Mouse (Mus musculus): Measurements from ENCODE around the gene Mfsd1. TPM values are rescaled to one million over a fixed set of nuclear protein-coding genes. Genes with fewer than 3 reads are reported as not detected.

Mfsd1 gene
- polyA plus RNA-seq, 1 experiment = 23.6 TPM

GRCm38 (mm10) chr3:67643135-67643534, 60.6 kb downstream of the Mfsd1 start:
- Histone ChIP-seq H3K4me3 (replicated peaks; ENCODE audit: insufficient read depth, low read depth, low read length) (no peak overlapping the region), H3K27ac (ENCODE audit: insufficient read depth, low read length) (no peak overlapping the region), H3K4me1 (ENCODE audit: control insufficient read depth, insufficient read depth, low read length) (no peaks in the 10 kb centered on the region), H3K27me3 (ENCODE audit: control insufficient read depth, insufficient read depth, low read length) (no peaks in the 10 kb centered on the region)
- WGBS = 76% methylated on average over 3 of the region's 3 CpGs
- DNase-seq = no peak
- TF ChIP-seq CTCF (IDR thresholded peaks at IDR 0.05; ENCODE audit: borderline replicate concordance, insufficient read depth, low read depth, low read length) = no peak
- no peak for TF ChIP-seq POLR2A (IDR thresholded peaks at IDR 0.05; ENCODE audit: borderline replicate concordance, insufficient read depth, low read length)

- 38% methylated on average over 7 of the region's 7 CpGs for WGBS
- TF ChIP-seq POLR2A (IDR thresholded peaks at IDR 0.05; ENCODE audit: borderline replicate concordance, insufficient read depth, low read length) (no peak), CTCF (IDR thresholded peaks at IDR 0.05; ENCODE audit: borderline replicate concordance, insufficient read depth, low read depth, low read length) (no peak)
- no peaks in the 10 kb centered on the region for H3K4me1 ChIP-seq (ENCODE audit: control insufficient read depth, insufficient read depth, low read length)
Observed at GRCm38 (mm10) chr3:67645640-67646466, 63.3 kb downstream of the Mfsd1 start.

More at GRCm38 (mm10) chr3:67645640-67646466, 63.3 kb downstream of the Mfsd1 start:
- H3K27me3 ChIP-seq (ENCODE audit: control insufficient read depth, insufficient read depth, low read length) = no peaks in the 10 kb centered on the region
- DNase-seq = no peak
- H3K4me3 ChIP-seq (replicated peaks; ENCODE audit: insufficient read depth, low read depth, low read length) = no peak overlapping the region
- H3K27ac ChIP-seq (ENCODE audit: insufficient read depth, low read length) = no peak overlapping the region

Other genes starting within 250 kb of the Mfsd1 start
- 1.6 and 2.3 TPM in 2 replicates for gene Mlf1, start 208.6 kb upstream of the Mfsd1 start, polyA plus RNA-seq (2012; rRNA removed)
- not detected in 2 replicates for gene Gm17402, start 207.6 kb upstream of the Mfsd1 start, polyA plus RNA-seq (2012; rRNA removed)
- gene Gfm1, start 152.6 kb upstream of the Mfsd1 start, polyA plus RNA-seq (2012; rRNA removed) = 48.1 and 50.5 TPM in 2 replicates
- gene Lxn, start 118.8 kb upstream of the Mfsd1 start, polyA plus RNA-seq (2012; rRNA removed) = 153 and 167 TPM in 2 replicates
- 2.2 and 3.0 TPM in 2 replicates for gene Rarres1, start 67.2 kb upstream of the Mfsd1 start, polyA plus RNA-seq (2012; rRNA removed)

Measured in cerebellum, adult 2 months (tissue).